Mouse (Mus musculus) midbrain, embryonic 16.5 days (tissue): ENCODE results near the gene Slc23a2. TPM values are rescaled to one million over a fixed set of nuclear protein-coding genes. Genes with fewer than 3 reads are reported as not detected.

ENCODE experiments used
- ATAC-seq: fragments of 200-750 bp; cut with Nextera tagmentation; 2 replicates; pipeline ENCODE4 v1.8.0; 2017; ENCODE audit warnings: moderate TSS enrichment
- H3K27ac ChIP-seq: fragments of 300-500 bp; sonication (generic); 2 replicates; pipeline ENCODE4 v1.5.1; 2014; ENCODE audit warnings: mild to moderate bottlenecking, low read length, mixed read lengths
- H3K27me3 ChIP-seq: fragments of 300-500 bp; sonication (generic); 2 replicates; pipeline ENCODE4 v1.6.1; 2014; ENCODE audit warnings: low read depth, low read length, mixed read lengths; ENCODE audit not compliant: control insufficient read depth, insufficient read depth
- H3K36me3 ChIP-seq: fragments of 300-500 bp; sonication (generic); 2 replicates; pipeline ENCODE4 v1.6.1; 2014; ENCODE audit warnings: mild to moderate bottlenecking, low read length, moderate library complexity, mixed read lengths; ENCODE audit not compliant: control insufficient read depth, insufficient read depth
- H3K4me1 ChIP-seq: fragments of 300-500 bp; sonication (generic); 2 replicates; pipeline ENCODE4 v1.6.1; 2014; ENCODE audit warnings: mild to moderate bottlenecking, low read length, mixed read lengths; ENCODE audit not compliant: control insufficient read depth, insufficient read depth
- H3K4me2 ChIP-seq: fragments of 300-500 bp; sonication (generic); 2 replicates; pipeline ENCODE4 v1.6.1; 2014; ENCODE audit warnings: mild to moderate bottlenecking, low read length, mixed read lengths
- H3K4me3 ChIP-seq: fragments of 300-500 bp; sonication (generic); 2 replicates; pipeline ENCODE4 v1.5.1; 2014; ENCODE audit warnings: low read depth, mild to moderate bottlenecking, low read length, moderate library complexity, mixed read lengths
- H3K9ac ChIP-seq: fragments of 300-500 bp; sonication (generic); 2 replicates; pipeline ENCODE4 v1.6.1; 2014; ENCODE audit warnings: low read depth, low read length, mixed read lengths
- H3K9me3 ChIP-seq: fragments of 300-500 bp; sonication (generic); replicated peaks from 2 replicates; pipeline ENCODE4 v1.6.1; 2014; ENCODE audit warnings: mild to moderate bottlenecking, low read length, mixed read lengths; ENCODE audit not compliant: control insufficient read depth, poor library complexity, severe bottlenecking
- WGBS: fragments of 180-500 bp; shearing (Covaris S2); extraction: QIAGEN DNeasy Blood & Tissue Kit; methylation state at CpG from one replicate; pipeline ENCODE4 v1.1.7; 2014; 5-methylcytosine and 5-hydroxymethylcytosine counted together
- polyA plus RNA-seq: library from polyadenylated mRNA; unstranded; fragments of >200 nt; fragmentation: Nextera tagmentation; extraction: Ambion mirVana; gene quantifications from 2 replicates; pipeline ENCODE4 v1.2.1, GENCODE M21; 2015

The Slc23a2 gene
- polyA plus RNA-seq, 1 experiment from 2014 or later = 37.9 TPM

DNA sequence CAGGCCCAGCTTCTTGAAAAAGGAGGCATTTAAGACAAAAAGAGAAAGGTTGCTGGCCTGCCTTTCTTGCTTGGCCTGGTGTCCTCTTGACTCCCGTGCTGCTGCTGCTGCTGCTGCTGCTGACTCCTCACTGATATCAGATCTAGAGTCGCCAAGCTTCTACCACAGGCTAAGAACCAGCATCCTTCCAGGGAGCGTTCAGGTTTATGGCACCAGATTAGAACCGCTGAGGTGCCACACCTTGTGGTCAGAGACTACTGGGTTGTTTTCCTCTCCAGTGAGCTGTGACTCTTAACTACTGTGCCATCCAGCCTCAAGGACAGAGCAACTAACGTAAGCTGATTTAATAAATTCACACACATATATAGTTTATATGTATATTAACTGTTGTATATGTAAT, 93.1 kb downstream of the Slc23a2 start:
- H3K9ac ChIP-seq = no peak overlapping the region
- no peak overlapping the region for H3K27ac ChIP-seq
- H3K4me2 ChIP-seq = no peak overlapping the region
- H3K4me3 ChIP-seq = no peak overlapping the region
- H3K27me3 ChIP-seq = no peaks in the 10 kb centered on the region
- H3K9me3 ChIP-seq = no peaks in the 10 kb centered on the region
- WGBS = 89% methylated on average over 5 of the region's 5 CpGs
- no peaks in the 10 kb centered on the region for H3K4me1 ChIP-seq
- H3K36me3 ChIP-seq = peaks cover 24% of the 10 kb centered on the region
- ATAC-seq = no peak

DNA sequence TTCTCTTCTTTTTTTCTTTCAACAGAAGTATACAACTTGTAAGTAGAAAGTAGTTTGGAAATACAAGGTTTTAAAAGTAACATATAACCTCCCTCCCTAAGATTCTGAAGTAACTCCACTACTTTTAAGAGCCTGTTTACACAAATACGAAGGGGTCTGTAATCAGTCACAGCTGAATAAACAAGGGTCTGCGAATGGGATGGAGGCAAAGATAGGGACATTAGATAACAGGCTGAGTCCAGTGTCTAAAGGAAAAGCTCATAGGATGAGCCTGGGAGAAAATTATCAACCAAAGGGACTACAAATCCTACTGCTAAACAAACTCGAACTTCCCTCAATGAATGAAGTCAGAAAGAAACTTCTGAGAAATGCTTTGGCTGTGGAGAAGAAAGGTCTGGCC, 95.0 kb downstream of the Slc23a2 start:
- no peak for ATAC-seq
- no peaks in the 10 kb centered on the region; the same call in 1 of the 2 replicates for H3K4me1 ChIP-seq
- H3K9me3 ChIP-seq = no peaks in the 10 kb centered on the region
- H3K4me3 ChIP-seq = no peak overlapping the region
- H3K4me2 ChIP-seq = no peak overlapping the region
- H3K9ac ChIP-seq = no peak overlapping the region
- H3K27me3 ChIP-seq = no peaks in the 10 kb centered on the region
- 46% methylated on average over 3 of the region's 3 CpGs for WGBS
- no peak overlapping the region for H3K27ac ChIP-seq
- peaks cover 6% of the 10 kb centered on the region; the same call in 1 of the 2 replicates for H3K36me3 ChIP-seq

DNA sequence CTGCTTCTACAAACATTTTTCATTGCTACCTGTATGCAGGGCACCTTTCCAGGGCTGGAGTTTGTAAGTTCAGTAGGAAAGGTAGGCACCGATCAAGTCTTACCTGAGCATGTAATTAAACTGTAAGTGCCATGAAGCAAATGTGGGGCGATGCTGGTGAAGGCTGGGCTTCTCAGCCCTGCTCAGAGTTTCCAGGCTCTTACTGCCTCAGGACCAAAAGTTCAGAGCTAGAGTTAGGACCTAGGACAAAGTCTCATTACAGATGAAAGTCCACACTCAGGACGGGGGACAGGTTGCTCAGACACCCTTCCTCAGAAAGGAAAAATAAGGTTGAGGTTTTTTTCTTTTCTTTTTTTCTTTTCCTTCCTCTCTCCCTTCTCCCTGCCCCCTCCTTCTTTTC, 95.4 kb downstream of the Slc23a2 start:
- H3K4me2 ChIP-seq = no peak overlapping the region
- WGBS = 93% methylated on average over 3 of the region's 3 CpGs
- H3K9ac ChIP-seq = no peak overlapping the region
- no peak for ATAC-seq
- no peak overlapping the region for H3K4me3 ChIP-seq
- H3K36me3 ChIP-seq = peaks cover 5% of the 10 kb centered on the region; the same call in 1 of the 2 replicates
- H3K4me1 ChIP-seq = no peaks in the 10 kb centered on the region; the same call in 1 of the 2 replicates
- H3K27me3 ChIP-seq = no peaks in the 10 kb centered on the region
- H3K9me3 ChIP-seq = no peaks in the 10 kb centered on the region
- H3K27ac ChIP-seq = no peak overlapping the region

DNA sequence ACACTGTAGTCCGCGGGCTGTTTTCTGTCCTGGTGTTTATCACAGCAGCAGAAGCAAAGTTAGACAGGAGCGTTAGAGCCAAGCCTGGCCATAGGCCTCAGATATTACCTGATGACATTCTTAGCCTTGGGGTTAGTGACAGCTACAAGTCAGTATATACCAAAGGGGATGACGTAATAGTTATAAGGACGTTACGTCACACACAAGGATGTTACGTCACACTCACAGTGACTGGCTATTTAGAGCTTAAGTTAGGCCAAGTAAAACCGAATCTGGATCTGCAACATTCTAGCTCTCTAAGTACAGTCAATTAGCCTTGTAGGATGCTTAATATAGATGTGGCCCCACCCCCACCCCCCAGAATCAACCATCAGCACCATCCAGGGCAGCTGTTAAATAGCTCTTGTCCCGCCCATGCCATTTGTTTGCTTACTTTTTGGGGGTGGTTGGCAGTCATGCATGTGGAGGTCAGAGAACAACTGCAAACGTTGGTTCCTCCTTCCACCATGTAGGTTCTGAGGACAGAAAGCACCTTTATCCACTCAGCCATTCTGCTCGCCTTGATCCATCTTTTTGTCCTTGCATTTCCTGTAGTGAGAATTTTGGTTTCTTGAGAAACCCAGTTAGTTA, 96.7 kb downstream of the Slc23a2 start:
- H3K9me3 ChIP-seq = no peaks in the 10 kb centered on the region
- no peak overlapping the region for H3K4me3 ChIP-seq
- H3K27me3 ChIP-seq = no peaks in the 10 kb centered on the region
- H3K4me1 ChIP-seq = no peaks in the 10 kb centered on the region; the same call in 1 of the 2 replicates
- no peak overlapping the region for H3K4me2 ChIP-seq
- no peak for ATAC-seq
- H3K9ac ChIP-seq = no peak overlapping the region
- no peak overlapping the region for H3K27ac ChIP-seq
- H3K36me3 ChIP-seq = 0 out of 2 replicates have a peak, but pooled peaks cover 5% of the 10 kb centered on the region
- 91% methylated on average over 11 of the region's 11 CpGs for WGBS

DNA sequence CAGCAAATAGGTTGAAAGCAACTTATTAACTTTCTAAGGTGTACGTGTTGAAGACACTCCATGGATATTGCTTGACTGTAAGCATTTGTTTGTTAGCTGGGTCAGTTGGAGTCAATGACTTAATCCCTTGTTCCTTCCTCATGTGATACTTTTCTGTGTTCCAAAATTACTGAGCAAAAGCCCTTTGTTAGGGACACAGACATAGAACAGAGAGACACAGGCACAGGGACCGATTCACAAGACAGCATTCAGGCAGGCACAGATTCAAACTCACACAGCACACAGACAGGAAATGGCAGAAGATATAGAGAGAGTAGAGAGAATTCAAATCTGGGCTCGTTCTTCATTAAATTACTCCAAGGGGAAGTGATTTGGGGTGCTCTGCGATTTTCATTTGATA, 97.5 kb downstream of the Slc23a2 start:
- Histone ChIP-seq H3K27ac (no peak overlapping the region), H3K27me3 (no peaks in the 10 kb centered on the region), H3K4me2 (no peak overlapping the region), H3K9me3 (no peaks in the 10 kb centered on the region), H3K4me3 (no peak overlapping the region), H3K9ac (no peak overlapping the region), H3K4me1 (no peaks in the 10 kb centered on the region; the same call in 1 of the 2 replicates), H3K36me3 (0 out of 2 replicates have a peak, but pooled peaks cover 3% of the 10 kb centered on the region)
- 81% methylated on average over 4 of the region's 4 CpGs for WGBS
- ATAC-seq = no peak

DNA sequence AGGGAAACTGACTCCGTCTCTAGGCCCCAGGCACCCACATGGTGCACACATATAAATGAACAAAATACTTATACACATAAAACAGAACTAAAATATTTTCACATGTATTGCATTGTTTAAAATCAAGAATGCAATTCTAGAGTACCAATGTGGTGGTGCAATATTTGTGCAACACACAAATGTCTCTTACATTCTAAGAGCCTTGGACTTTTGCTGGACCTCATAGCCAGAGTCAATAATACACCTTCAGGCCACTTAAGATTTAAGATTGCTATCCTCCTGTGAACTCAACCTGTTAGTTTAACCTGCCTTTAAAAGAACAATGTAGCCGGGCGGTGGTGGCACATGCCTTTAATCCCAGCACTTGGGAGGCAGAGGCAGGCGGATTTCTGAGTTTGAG, 98.2 kb downstream of the Slc23a2 start:
- no peak for ATAC-seq
- Histone ChIP-seq H3K4me1 (no peaks in the 10 kb centered on the region; the same call in 1 of the 2 replicates), H3K27ac (no peak overlapping the region), H3K4me2 (no peak overlapping the region), H3K36me3 (0 out of 2 replicates have a peak, but pooled peaks cover 3% of the 10 kb centered on the region), H3K9ac (no peak overlapping the region), H3K4me3 (no peak overlapping the region), H3K27me3 (no peaks in the 10 kb centered on the region), H3K9me3 (no peaks in the 10 kb centered on the region)
- 95% methylated on average over 4 of the region's 4 CpGs for WGBS

DNA sequence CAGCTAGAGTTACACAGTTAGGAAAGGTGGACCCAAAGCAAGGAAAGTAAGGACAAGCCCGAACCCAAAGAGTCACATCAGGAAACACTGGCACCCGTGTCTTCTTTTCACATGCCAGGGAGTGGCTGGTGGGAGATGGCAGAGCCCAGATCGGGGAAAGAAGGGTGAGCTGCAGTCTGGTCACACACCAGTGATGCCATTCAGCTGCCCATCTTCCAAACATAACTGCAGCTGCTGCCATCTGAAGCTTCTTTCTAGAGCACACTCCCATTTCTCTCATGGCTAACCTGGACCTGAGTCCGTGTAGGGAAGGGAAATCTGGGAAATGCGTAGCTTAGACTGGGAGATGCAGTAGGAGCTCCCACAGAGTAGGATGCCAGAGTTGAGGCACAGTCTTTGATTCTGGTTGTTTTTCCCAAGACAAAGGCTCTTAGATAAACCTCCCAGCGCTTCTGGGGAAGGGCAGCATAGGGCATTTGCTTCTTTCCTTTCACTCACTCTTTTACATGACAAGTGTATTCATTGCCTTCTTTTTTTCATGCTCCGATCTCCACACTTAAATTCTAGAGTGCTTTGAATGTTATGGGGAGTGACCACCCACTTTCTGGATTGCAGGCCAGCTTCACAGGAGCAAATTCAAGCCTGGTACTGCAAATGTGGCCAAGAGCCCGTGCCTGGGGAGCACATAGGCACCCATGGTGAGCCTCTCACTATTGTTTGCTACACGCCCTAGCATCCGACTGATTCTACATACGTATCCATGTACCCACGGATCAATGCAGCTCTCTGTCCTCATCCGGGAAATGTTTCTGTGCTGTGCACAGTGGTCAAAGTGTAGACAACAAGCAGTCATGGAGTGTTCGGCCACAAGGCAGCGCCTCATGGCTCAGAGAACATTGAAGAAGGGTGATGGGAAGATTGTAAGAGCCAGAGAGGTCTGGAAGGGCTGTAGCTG, 100.3 kb downstream of the Slc23a2 start:
- ATAC-seq = no peak
- Histone ChIP-seq H3K9me3 (no peaks in the 10 kb centered on the region), H3K36me3 (0 out of 2 replicates have a peak, but pooled peaks cover 3% of the 10 kb centered on the region), H3K4me1 (no peaks in the 10 kb centered on the region; the same call in 1 of the 2 replicates), H3K4me2 (no peak overlapping the region), H3K27ac (no peak overlapping the region), H3K4me3 (no peak overlapping the region), H3K27me3 (no peaks in the 10 kb centered on the region), H3K9ac (no peak overlapping the region)
- 60% methylated on average over 15 of the region's 15 CpGs for WGBS

DNA sequence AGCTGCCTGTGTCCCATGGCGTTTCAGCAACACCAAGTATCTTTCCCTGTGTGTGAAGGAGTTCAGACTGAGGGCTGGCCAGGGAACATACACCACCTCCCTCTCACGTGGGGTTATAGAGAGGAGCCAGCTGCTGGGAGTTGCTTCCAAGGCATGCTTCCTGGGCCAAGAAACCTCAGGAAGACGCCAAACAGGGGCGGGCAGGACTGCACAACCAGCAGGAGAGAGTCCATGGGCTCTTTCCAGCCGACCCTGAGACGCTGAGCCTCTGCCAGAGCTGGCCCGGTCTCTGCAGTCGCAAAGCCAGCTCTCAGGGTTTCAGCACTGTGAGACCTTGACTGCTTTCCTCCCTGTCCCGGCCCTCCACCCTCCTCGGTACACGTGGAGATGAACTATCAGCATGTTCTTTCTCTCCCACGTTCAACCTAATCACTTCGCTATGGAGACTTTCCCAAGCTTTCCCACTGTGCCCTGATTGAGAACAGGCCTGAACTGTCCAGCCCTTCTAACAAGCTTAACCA, 101.7 kb downstream of the Slc23a2 start:
- no peak overlapping the region for H3K27ac ChIP-seq
- peak; percentile 76 for ATAC-seq
- no peak overlapping the region for H3K4me3 ChIP-seq
- no peak overlapping the region for H3K4me2 ChIP-seq
- H3K9ac ChIP-seq = no peak overlapping the region
- no peaks in the 10 kb centered on the region for H3K27me3 ChIP-seq
- no peaks in the 10 kb centered on the region; the same call in 1 of the 2 replicates for H3K4me1 ChIP-seq
- H3K36me3 ChIP-seq = no peaks in the 10 kb centered on the region
- 33% methylated on average over 13 of the region's 13 CpGs for WGBS
- H3K9me3 ChIP-seq = no peaks in the 10 kb centered on the region
